Mouse (Mus musculus): ENCODE data around the gene Sema3a.

DNA sequence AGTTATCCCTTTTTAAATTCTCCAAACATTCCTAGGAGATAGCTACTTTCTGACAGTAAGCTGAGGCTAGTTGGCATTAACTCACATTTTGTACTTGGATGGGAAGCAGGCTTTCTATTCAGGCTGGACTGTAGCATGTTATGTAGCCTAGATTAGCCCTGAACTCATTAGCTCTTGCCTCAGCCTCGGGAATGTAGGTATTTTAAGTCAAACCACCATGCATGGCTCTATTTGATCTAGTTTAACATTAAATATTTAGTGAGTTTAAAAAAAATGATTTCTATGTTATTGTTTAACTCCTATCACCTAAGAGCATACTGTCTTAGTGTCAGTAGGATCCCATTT is 423.0 kb downstream of the Sema3a start:
- TF ChIP-seq POLR2A (IDR thresholded peaks at IDR 0.05; ENCODE audit: insufficient read depth, low read length), result no peak
- no peak for TF ChIP-seq CTCF (IDR thresholded peaks at IDR 0.05; ENCODE audit: low read depth, low read length)
- no peak for TF ChIP-seq EP300 (IDR thresholded peaks at IDR 0.05; ENCODE audit: insufficient read depth, low read depth, low read length)

Measured in ES-Bruce4 (cell line).